Mouse (Mus musculus) lung, embryonic 16.5 days (tissue): ENCODE data around the gene Znfx1. TPM values are rescaled to one million over a fixed set of nuclear protein-coding genes. Genes with fewer than 3 reads are reported as not detected.
"Not testable (repeated sequence)": the region's sequence is repeated elsewhere in the genome, so short reads cannot be mapped to it uniquely, and the experiment has no call there.

Experiments
- ATAC-seq: fragments of 200-750 bp; cut with Nextera tagmentation; 2 replicates; pipeline ENCODE4 v1.8.0; 2017; ENCODE audit warnings: low read depth, mild to moderate bottlenecking, moderate library complexity
- H3K27ac ChIP-seq: fragments of 300-500 bp; sonication (generic); 2 replicates; pipeline ENCODE4 v1.5.1; 2014; ENCODE audit warnings: mild to moderate bottlenecking, control low read depth, low read length
- H3K27me3 ChIP-seq: fragments of 300-500 bp; sonication (generic); 2 replicates; pipeline ENCODE4 v1.6.1; 2014; ENCODE audit warnings: low read depth, low read length, mixed read lengths; ENCODE audit not compliant: control insufficient read depth, insufficient read depth
- H3K36me3 ChIP-seq: fragments of 300-500 bp; sonication (generic); 2 replicates; pipeline ENCODE4 v1.6.1; 2014; ENCODE audit warnings: low read length; ENCODE audit not compliant: control insufficient read depth, insufficient read depth
- H3K4me1 ChIP-seq: fragments of 300-500 bp; sonication (generic); replicated peaks from 2 replicates; pipeline ENCODE4 v1.6.1; 2014; ENCODE audit warnings: low read length, mixed read lengths; ENCODE audit not compliant: control insufficient read depth, insufficient read depth
- H3K4me2 ChIP-seq: fragments of 300-500 bp; sonication (generic); 2 replicates; pipeline ENCODE4 v1.6.1; 2014; ENCODE audit warnings: low read depth, low read length, control low read depth
- H3K4me3 ChIP-seq: fragments of 300-500 bp; sonication (generic); 2 replicates; pipeline ENCODE4 v1.5.1; 2014; ENCODE audit warnings: mild to moderate bottlenecking, low read length, control low read depth
- H3K9ac ChIP-seq: fragments of 300-500 bp; sonication (generic); 2 replicates; pipeline ENCODE4 v1.6.1; 2014; ENCODE audit warnings: low read length, control low read depth
- H3K9me3 ChIP-seq: fragments of 300-500 bp; sonication (generic); 2 replicates; pipeline ENCODE4 v1.6.1; 2016; ENCODE audit warnings: low read length; ENCODE audit not compliant: control insufficient read depth
- WGBS: fragments of 180-500 bp; shearing (Covaris S2); extraction: QIAGEN DNeasy Blood & Tissue Kit; methylation state at CpG from one replicate; pipeline ENCODE4 v1.1.7; 2014; 5-methylcytosine and 5-hydroxymethylcytosine counted together
- polyA plus RNA-seq: library from polyadenylated mRNA; unstranded; fragments of >200 nt; fragmentation: Nextera tagmentation; extraction: Ambion mirVana; gene quantifications from 2 replicates; pipeline ENCODE4 v1.2.1, GENCODE M21; 2015

Gene Znfx1
- polyA plus RNA-seq, 1 experiment from 2014 or later = 8.9 TPM

- no peaks in the 10 kb centered on the region for H3K27me3 ChIP-seq
- H3K4me1 ChIP-seq = no peaks in the 10 kb centered on the region
- H3K9me3 ChIP-seq = no peaks in the 10 kb centered on the region
- no peak overlapping the region for H3K27ac ChIP-seq
- no peaks in the 10 kb centered on the region for H3K36me3 ChIP-seq
- 67% methylated on average over 4 of the region's 4 CpGs for WGBS
- no peak overlapping the region for H3K4me2 ChIP-seq
- H3K4me3 ChIP-seq = no peak overlapping the region
- no peak for ATAC-seq
- H3K9ac ChIP-seq = no peak overlapping the region
These were observed 53.3 kb downstream of the Znfx1 start for GRCm38 (mm10) chr2:167009483-167009882.

GRCm38 (mm10) chr2:167007565-167007964 lies 55.2 kb downstream of the Znfx1 start:
- not testable (repeated sequence) for H3K36me3 ChIP-seq, H3K4me1 ChIP-seq, H3K27me3 ChIP-seq, ATAC-seq, H3K9me3 ChIP-seq, H3K9ac ChIP-seq, H3K4me3 ChIP-seq, H3K27ac ChIP-seq, H3K4me2 ChIP-seq
- 67% methylated on average over 4 of the region's 4 CpGs for WGBS

- Histone ChIP-seq H3K9me3 (no peaks in the 10 kb centered on the region), H3K9ac (no peak overlapping the region), H3K27me3 (no peaks in the 10 kb centered on the region), H3K4me2 (no peak overlapping the region), H3K4me1 (no peaks in the 10 kb centered on the region), H3K36me3 (no peaks in the 10 kb centered on the region), H3K27ac (no peak overlapping the region), H3K4me3 (no peak overlapping the region)
- no peak for ATAC-seq
- WGBS = 64% methylated on average over 13 of the region's 13 CpGs
These were observed 55.8 kb downstream of the Znfx1 start for GRCm38 (mm10) chr2:167007001-167007491.

- no peak overlapping the region for H3K27ac ChIP-seq
- H3K9ac ChIP-seq = no peak overlapping the region
- WGBS = 84% methylated on average over 2 of the region's 2 CpGs
These were observed 56.5 kb downstream of the Znfx1 start for GRCm38 (mm10) chr2:167006355-167006754.

GRCm38 (mm10) chr2:167004099-167004854 lies 58.5 kb downstream of the Znfx1 start:
- no peak overlapping the region for H3K9ac ChIP-seq
- no peak overlapping the region for H3K4me3 ChIP-seq
- WGBS = 39% methylated on average over 8 of the region's 8 CpGs
- no peaks in the 10 kb centered on the region for H3K27me3 ChIP-seq
- no peak for ATAC-seq
- no peaks in the 10 kb centered on the region for H3K9me3 ChIP-seq
- H3K4me2 ChIP-seq = no peak overlapping the region
- H3K4me1 ChIP-seq = no peaks in the 10 kb centered on the region
- H3K36me3 ChIP-seq = no peaks in the 10 kb centered on the region
- no peak overlapping the region for H3K27ac ChIP-seq

More at GRCm38 (mm10) chr2:167006355-167006754, 56.5 kb downstream of the Znfx1 start:
- Histone ChIP-seq H3K4me1 (no peaks in the 10 kb centered on the region), H3K9me3 (no peaks in the 10 kb centered on the region), H3K4me3 (no peak overlapping the region), H3K4me2 (no peak overlapping the region), H3K27me3 (no peaks in the 10 kb centered on the region), H3K36me3 (no peaks in the 10 kb centered on the region)
- no peak for ATAC-seq

GRCm38 (mm10) chr2:167001486-167001885 lies 61.3 kb downstream of the Znfx1 start:
- Histone ChIP-seq H3K27me3 (no peaks in the 10 kb centered on the region), H3K4me2 (no peak overlapping the region), H3K9me3 (no peaks in the 10 kb centered on the region), H3K4me1 (peaks cover 4% of the 10 kb centered on the region; the same call in 1 of the 2 replicates), H3K4me3 (no peak overlapping the region), H3K9ac (no peak overlapping the region), H3K36me3 (no peaks in the 10 kb centered on the region), H3K27ac (no peak overlapping the region)
- WGBS = 68% methylated on average over 9 of the region's 9 CpGs
- no peak for ATAC-seq

- H3K36me3 ChIP-seq = no peaks in the 10 kb centered on the region
- H3K9ac ChIP-seq = peak overlapping the region; percentile 72
- H3K9me3 ChIP-seq = no peaks in the 10 kb centered on the region
- peak overlapping the region; percentile 64 for H3K27ac ChIP-seq
- peak overlapping the region; percentile 41 for H3K4me3 ChIP-seq
- WGBS = 41% methylated on average over 8 of the region's 8 CpGs
- H3K27me3 ChIP-seq = no peaks in the 10 kb centered on the region
- H3K4me1 ChIP-seq = peaks cover 28% of the 10 kb centered on the region
- H3K4me2 ChIP-seq = peak overlapping the region; percentile 51
- peak; percentile 12; the same call in 1 of the 2 replicates for ATAC-seq
These were observed 66.3 kb downstream of the Znfx1 start for GRCm38 (mm10) chr2:166996533-166996894.

GRCm38 (mm10) chr2:166995796-166996532 lies 66.9 kb downstream of the Znfx1 start, which contains the start of gene Stau1:
Gene Stau1 (minus strand): TSS chr2:166996299.
- Histone ChIP-seq H3K36me3 (no peaks in the 10 kb centered on the region), H3K27ac (peak within 1 kb of the TSS; percentile 98), H3K9ac (peak within 1 kb of the TSS; percentile 97), H3K9me3 (no peaks in the 10 kb centered on the region), H3K4me1 (peaks cover 30% of the 10 kb centered on the region), H3K27me3 (no peaks in the 10 kb centered on the region), H3K4me2 (peak within 1 kb of the TSS; percentile 82), H3K4me3 (peak within 1 kb of the TSS; percentile 96)
- WGBS = under 1% methylated on average over 78 of the region's 88 CpGs
- ATAC-seq = peak; percentile 100
